17 mouse cellular contexts compared by ENCODE assay signal in genomic region chr10:62321457-62321856, GRCm38 (mm10). TPM values are rescaled to one million over a fixed set of nuclear protein-coding genes. Genes with fewer than 3 reads are reported as not detected.
DNase-seq lines count a peak whose midpoint lies in the region; ATAC-seq and TF ChIP-seq lines count a peak whose summit lies in the region.
"Had no signal": no experiment of that assay in that cellular context is flagged by ENCODE, and none has a peak within 500 bp of the region (broad histone marks: within the 10 kb centered on the region; RNA-seq: fewer than 3 reads in every experiment).

No protein-coding gene starts in this region.

- ATAC-seq in cerebellum, adult (ENCODE audit: insufficient number of reproducible peaks, low FRiP score, low TSS enrichment), result no peak
- peak; percentile 32; the same call in 1 of the 2 replicates for ATAC-seq in megakaryocyte progenitor cell, adult 5-6 weeks (replicated peaks; ENCODE audit: poor library complexity)
- ATAC-seq: activated CD4-positive, CD25-positive, alpha-beta regulatory T cell, adult 4 months; liver, embryonic 12.5 days; Patski had no signal

- peak; percentile 60 to 65 for DNase-seq in cerebellum, postnatal 10 days
- DNase-seq in layer of hippocampus, adult 2 months (ENCODE audit: low spot score in 2 of 2), result no peak
- DNase-seq in layer of hippocampus, postnatal 36 days, result no peak
- no peak for DNase-seq in adrenal gland, adult 2 months
- DNase-seq: adrenal gland, postnatal 25 days; gastrocnemius, postnatal 10 days; kidney, adult 8-10 months; left cerebral cortex, postnatal 4 days; right cerebral cortex, postnatal 25 days had no signal

- peaks cover 3% of the 10 kb centered on the region for H3K4me1 ChIP-seq in bone marrow, adult 2 months (ENCODE audit: control insufficient read depth, insufficient read depth, low read length)
- H3K4me1 ChIP-seq: neural tube, embryonic 15.5 days had no signal

- no peak for TF ChIP-seq POLR2A in bone marrow, adult 2 months (IDR thresholded peaks at IDR 0.05; ENCODE audit: borderline replicate concordance, control insufficient read depth, low read depth, low read length)

- peak; percentile 62 for TF ChIP-seq CTCF in layer of hippocampus, adult 2 months (conservative IDR thresholded peaks at IDR 0.05)
- TF ChIP-seq CTCF in bone marrow, adult 2 months (IDR thresholded peaks at IDR 0.05; ENCODE audit: control insufficient read depth, insufficient read depth, low read length), result 0 out of 2 replicates have a peak, but pooled peaks have one; percentile 6

- peak overlapping the region; percentile 72; the same call in 1 of the 2 replicates for H3K27ac ChIP-seq in layer of hippocampus, adult 2 months
- no peak overlapping the region for H3K27ac ChIP-seq in bone marrow, adult 2 months (ENCODE audit: control insufficient read depth, insufficient read depth, low read depth, low read length, poor library complexity)
- H3K27ac ChIP-seq: forebrain, embryonic 10.5 days; liver, embryonic 12.5 days; neural tube, embryonic 15.5 days had no signal

- WGBS in bone marrow, adult 2 months, result 61% methylated on average over 9 of the region's 9 CpGs

- H3K4me3 ChIP-seq in layer of hippocampus, adult 2 months, result no peak overlapping the region
- no peak overlapping the region for H3K4me3 ChIP-seq in bone marrow, adult 2 months (replicated peaks; ENCODE audit: control insufficient read depth, low read depth, low read length)
- H3K4me3 ChIP-seq: forebrain, embryonic 10.5 days; liver, embryonic 12.5 days; neural tube, embryonic 15.5 days had no signal

RNA-seq across cellular contexts. Expression of gene Hk1, which starts 58.3 kb away (rescaled TPM):
- 100 to 1,000 TPM; 292 to 307 TPM for total RNA-seq in layer of hippocampus, adult 2 months (2021)
- total RNA-seq in layer of hippocampus, postnatal 36 days (2021), result 100 to 1,000 TPM; 287 to 297 TPM
- polyA plus RNA-seq in bone marrow, adult 2 months (2011; ENCODE audit: insufficient read depth, insufficient read length, low replicate concordance, missing spikeins), result 55.8 and 93.6 TPM in 2 replicates
- 30.9 and 37.2 TPM in 2 replicates for total RNA-seq in megakaryocyte progenitor cell, adult 5-6 weeks (2015)
- total RNA-seq in megakaryocyte progenitor cell, adult 5-6 weeks (2017), result 86.2 and 116 TPM in 2 replicates
- total RNA-seq in adrenal gland, adult 2 months (2021), result 10 to 100 TPM; 23.7 to 40.0 TPM
- 25.5 and 26.9 TPM in 2 replicates for polyA plus RNA-seq in adrenal gland, adult 2 months (2012; rRNA removed)

Comparison
In these comparisons a context has a peak if more than half of its experiments do, and no peak if none do; other contexts are left out.
1. DNase-seq: peak in cerebellum, postnatal 10 days (2 of 2); none in layer of hippocampus, adult 2 months (0 of 2), layer of hippocampus, postnatal 36 days (0 of 2) and adrenal gland, adult 2 months (single experiment).